Mouse (Mus musculus) layer of hippocampus, postnatal 14 days (tissue): ENCODE measurements around the gene Mrm3. TPM values are rescaled to one million over a fixed set of nuclear protein-coding genes. Genes with fewer than 3 reads are reported as not detected.

ENCODE experiments used
- DNase-seq, 2 experiments: peaks; one replicate each; pipeline ENCODE4 v3.0.0; 2021 to 2022; ENCODE audit warnings: low spot score in 2 of 2, mixed read lengths in 1 of 2
- total RNA-seq, 2 experiments: library from RNA; stranded (reverse); gene quantifications; 2 replicates each; pipeline ENCODE4 v1.2.3; 2021

Mrm3 gene
- total RNA-seq, 2 experiments from 2014 or later: 15.7 to 15.8 TPM

DNA sequence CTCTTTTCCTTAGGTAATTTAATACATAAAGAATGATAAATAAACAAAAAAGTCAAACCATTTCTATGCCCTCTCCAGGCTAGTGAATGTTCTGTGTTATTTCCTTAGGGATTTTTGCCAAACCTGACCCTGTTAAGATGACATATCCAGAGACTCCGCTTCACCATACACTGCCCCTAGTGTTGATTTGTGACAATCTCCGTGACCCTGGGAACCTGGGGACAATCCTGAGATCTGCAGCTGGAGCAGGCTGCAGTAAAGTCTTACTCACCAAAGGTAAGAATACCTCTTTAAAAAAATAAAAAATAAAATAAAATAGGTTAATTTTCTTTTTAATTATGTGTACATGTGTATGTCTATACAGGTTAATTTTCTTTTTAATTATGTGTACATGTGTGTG is 3.7 kb downstream of the Mrm3 start:
- DNase-seq: no peak

GRCm38 (mm10) chr11:76252036-76252435 is 8.5 kb downstream of the Mrm3 start:
- DNase-seq: no peak

DNA sequence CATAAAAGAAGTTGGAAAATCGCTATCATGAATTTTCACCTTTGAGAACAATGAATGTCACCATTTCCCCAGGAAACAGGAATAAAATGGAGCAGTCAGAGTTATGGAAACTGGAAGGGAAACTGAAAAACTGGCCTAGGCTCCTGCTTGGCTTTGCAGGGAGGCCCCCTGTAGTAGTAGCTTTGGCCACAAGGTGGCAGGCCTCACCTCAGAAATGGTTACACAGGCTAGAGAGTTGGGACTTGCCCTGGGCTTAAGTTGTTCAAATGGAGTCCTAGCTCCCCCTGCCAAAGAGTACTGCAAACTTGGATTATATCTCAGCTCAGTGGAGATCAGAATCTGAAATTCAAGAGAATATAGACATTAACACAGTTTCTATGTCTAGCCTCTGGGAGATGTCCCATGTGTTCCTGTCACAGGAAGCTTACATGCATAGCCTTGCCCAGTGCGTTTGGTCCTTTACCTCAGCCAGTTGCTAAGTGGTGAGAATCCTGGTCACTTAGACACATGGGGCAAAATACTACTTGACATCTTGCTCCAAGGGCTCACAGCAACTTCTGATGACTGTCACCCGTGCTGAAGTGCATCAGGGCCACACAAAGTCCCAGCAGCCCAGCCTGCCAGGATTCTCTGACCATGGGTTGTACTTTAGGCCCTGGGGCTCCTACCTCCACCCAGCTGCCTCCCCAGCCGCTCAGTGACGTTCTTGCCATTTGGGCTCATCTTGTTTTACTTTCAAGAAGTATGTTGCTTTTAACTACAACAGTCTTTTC is 9.8 kb downstream of the Mrm3 start:
- peak; percentile 85 to 89 for DNase-seq

DNA sequence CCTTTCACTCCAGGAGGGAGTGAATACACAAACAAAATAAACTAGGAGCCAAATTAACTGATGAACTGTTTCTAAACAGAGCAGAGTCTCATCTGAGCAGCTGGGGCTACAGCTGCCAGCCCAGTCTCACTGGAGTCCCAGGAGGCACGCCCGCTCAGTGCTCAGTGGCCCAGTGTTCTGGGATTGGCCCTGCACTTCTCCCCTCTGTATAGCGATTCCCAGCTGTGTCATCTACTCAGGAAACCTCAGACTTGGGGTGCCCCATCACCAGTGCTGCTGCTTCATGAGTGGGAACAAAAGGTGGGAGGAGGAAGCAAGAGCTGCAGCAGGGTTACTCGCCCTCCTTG is 10.4 kb downstream of the Mrm3 start:
- DNase-seq: no peak

- peak in 1 of 2 experiments; percentile 79 for DNase-seq
Measured at GRCm38 (mm10) chr11:76255431-76256001, 12.0 kb downstream of the Mrm3 start.

- no peak for DNase-seq
Measured at GRCm38 (mm10) chr11:76256129-76256528, 12.6 kb downstream of the Mrm3 start.

DNA sequence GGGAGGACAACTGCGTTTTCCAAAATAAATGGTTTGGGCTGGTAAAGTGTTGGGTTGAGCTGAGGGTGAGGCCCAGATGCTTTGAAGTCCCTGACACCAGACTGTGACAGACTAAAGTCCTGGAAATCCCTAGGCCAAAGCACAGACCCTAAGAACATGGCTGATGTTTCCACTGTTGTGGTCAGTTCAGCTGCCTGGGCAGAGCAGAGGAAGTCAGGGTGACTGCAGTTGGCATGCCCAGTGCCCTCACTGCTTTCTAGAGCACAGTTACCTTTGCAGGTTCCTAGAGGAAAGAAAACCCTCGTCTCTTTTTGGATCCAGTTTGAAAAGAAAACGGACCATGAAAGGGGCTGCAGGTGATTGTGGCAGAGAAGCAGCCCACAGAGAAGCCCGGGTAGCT is 13.9 kb downstream of the Mrm3 start:
- no peak for DNase-seq

GRCm38 (mm10) chr11:76258511-76258910 is 15.0 kb downstream of the Mrm3 start:
- DNase-seq: no peak

DNA sequence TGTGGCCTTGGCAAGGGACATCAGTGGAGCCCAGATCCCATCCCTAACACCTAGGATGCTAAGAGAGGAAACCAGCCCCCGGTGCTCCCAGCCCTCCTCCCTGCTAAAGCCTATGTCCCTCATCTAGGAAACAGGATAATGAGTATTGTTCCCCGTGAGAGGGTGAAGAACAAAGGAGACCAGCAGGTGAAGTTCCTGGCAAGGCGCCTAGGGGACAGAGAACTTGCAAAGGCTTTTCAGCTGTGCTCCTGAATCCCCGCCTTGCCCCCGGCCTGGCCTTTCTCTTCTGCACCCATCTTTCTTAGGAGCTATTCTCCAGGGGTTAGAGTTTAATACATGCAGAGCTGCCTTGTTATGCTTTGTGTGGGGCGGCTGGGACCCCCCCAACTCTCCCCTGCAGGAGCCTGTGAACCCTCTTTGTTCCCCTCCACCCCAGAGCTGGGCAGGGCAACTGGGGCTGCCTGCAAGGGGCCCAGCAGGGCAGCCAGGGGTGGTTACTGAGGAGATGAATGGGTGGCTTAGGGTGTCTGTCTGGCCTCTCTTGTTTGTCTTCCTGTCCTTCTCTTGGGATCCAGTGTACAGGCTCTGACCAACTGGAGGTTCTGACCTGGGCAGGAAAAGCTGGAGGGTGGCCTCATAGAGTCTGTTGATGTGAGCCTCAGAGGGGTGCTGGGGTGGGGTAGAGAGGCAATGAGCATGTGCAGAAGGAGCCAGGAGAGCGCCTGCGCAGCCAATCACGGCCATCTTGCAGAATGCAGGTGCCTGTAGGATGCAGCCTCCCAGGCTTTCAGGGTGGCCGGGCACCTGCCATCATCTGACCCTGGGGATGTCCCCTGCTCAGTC is 16.9 kb downstream of the Mrm3 start:
- DNase-seq: no peak

GRCm38 (mm10) chr11:76261224-76261623 is 17.7 kb downstream of the Mrm3 start:
- no peak for DNase-seq

- no peak for DNase-seq
Measured at GRCm38 (mm10) chr11:76262611-76263351, 19.3 kb downstream of the Mrm3 start.

DNA sequence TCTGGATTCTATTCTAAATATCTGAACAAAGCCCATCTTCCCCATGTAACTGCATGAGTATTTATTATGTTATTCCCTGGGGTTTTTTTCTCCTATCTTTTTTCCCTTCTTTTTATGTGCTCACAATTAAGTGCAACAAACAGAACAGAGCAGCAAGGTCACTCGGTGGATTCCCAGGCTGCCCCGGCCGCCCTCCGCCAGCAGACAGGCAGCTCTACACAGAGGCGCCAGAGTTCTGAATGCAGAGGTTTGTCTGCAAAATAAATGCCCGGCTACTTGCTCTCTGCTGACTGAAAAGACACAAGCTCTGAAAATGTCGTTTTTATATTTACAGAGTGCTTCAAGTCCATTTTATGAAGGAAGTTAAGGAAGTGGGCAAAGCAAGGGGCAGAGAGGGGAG is 24.0 kb downstream of the Mrm3 start:
- no peak for DNase-seq

- peak in 1 of 2 experiments; percentile 69 for DNase-seq
Measured at GRCm38 (mm10) chr11:76268001-76268459, 24.5 kb downstream of the Mrm3 start.

- no peak for DNase-seq
Measured at GRCm38 (mm10) chr11:76268521-76269065, 25.1 kb downstream of the Mrm3 start.

DNA sequence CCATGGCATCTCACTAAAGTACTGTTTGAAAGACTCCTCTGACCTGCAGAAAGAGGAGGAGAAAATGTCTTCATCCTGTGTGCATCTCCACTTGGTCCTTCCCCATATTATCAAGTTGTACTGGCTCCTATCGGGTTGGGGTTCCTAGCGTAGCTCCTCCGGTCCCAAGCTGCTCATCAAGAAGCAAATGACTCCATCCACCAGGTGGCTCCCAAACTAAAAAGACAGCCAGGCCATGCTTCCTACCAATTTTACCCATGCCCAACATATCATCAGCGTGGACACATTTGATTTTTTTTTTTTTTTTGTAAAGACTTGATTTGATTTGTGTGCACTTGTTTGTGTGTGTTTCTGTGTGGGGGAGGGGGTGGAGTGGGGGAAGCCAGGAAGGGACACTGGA is 28.9 kb downstream of the Mrm3 start:
- DNase-seq: no peak

- DNase-seq: no peak
Measured at GRCm38 (mm10) chr11:76278960-76279852, 35.7 kb downstream of the Mrm3 start.

DNA sequence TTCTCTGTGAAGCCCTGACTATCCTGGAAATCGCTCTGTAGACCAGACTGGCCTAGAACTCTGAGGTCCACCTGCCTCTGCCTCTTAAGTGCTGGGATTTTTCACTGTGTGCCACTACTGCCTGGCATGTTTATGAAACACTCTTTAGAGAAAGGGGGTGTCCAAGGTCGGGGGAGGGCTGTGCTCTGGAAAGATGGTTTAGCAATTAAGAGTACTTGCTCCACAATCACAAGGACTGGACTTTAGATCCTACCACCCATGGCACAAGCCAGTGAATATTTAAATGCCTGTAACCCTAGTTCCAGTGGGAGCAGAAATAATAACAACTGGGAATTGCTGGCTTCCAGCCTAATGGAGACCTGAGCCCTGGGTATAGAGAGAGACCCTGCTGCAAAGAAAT is 36.5 kb downstream of the Mrm3 start:
- DNase-seq: no peak

GRCm38 (mm10) chr11:76283841-76284240 is 40.3 kb downstream of the Mrm3 start:
- no peak for DNase-seq

GRCm38 (mm10) chr11:76285431-76286075 is 42.0 kb downstream of the Mrm3 start:
- DNase-seq: no peak
